Mouse (Mus musculus) mesoderm, embryonic 11.5 days (tissue): ENCODE results near the gene Ctc1.
"Not testable (repeated sequence)": the region's sequence is repeated elsewhere in the genome, so short reads cannot be mapped to it uniquely, and the experiment has no call there.

ENCODE experiments used
- DNase-seq: peaks from one replicate; pipeline ENCODE4 v3.0.0-alpha.2; 2012; ENCODE audit warnings: low read depth, low spot score

Ctc1 gene

DNA sequence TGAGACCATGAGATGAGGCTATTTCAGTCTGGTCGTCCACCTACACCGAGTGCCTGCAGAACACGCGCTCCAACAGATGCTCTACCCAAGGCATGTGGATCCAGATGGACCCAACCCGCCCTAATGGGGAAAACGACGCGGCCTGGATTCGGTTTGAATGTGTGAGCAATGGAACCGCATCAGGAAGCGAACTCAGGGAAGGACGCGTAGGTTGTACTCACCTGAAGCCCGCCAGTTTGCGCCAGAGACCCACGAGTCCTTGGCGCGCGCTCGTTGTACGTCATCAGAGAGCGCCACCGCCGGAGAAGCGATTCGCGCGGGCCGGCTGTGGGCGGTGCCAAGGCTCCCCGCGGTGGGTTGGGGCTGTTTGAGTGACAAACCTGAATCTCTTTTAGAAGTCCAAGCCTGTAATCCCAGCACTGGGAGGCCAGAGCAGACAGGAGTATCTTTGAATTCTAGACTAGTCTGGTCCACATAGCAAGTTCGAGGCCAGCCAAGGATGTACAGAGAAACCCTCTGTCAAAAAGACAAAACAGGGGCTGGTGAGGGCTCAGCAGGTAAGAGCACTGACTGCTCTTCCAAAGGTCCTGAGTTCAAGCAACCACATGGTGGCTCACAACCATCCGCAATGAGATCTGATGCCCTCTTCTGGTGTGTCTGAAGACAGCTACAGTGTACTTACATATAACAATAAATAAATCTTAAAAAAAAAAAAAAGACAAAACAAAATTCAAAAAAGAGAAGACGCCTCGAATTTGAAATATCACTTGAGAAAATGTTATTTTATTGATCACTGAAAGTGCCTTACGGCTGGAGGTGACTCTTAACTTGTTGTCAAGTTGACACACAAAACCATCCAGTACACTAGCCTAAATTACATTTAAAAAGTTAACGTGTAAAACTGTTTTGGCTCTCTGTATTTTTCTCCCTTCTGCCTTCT lies 7.3 kb upstream of the Ctc1 start, which contains the start of gene Pfas:
Gene Pfas, minus strand, starts transcription at position 279 of the 940 bp plus-strand sequence.
- peak; percentile 94 for DNase-seq

DNA sequence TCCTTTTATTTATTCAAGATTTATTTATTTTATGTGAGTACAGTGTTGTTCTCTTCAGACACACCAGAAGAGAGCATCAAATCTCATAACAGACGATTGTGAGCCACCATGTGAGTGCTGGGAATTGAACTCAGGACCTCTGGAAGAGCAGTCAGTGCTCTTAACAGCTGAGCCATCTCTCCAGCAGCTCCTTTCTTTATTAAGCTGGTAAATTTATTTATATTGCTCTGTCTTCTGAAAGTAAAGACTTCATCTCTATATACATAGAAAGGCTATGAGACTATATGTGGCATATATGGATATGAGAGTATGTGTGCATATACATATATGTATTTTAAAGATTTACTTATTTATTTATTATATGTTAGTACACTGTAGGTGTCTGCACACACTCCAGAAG lies 6.2 kb upstream of the Ctc1 start:
- no peak for DNase-seq

- no peak for DNase-seq
These were observed 5.0 kb upstream of the Ctc1 start for GRCm38 (mm10) chr11:69010400-69011323.

GRCm38 (mm10) chr11:69011445-69011844 lies 4.3 kb upstream of the Ctc1 start:
- DNase-seq, result not testable (repeated sequence)

DNA sequence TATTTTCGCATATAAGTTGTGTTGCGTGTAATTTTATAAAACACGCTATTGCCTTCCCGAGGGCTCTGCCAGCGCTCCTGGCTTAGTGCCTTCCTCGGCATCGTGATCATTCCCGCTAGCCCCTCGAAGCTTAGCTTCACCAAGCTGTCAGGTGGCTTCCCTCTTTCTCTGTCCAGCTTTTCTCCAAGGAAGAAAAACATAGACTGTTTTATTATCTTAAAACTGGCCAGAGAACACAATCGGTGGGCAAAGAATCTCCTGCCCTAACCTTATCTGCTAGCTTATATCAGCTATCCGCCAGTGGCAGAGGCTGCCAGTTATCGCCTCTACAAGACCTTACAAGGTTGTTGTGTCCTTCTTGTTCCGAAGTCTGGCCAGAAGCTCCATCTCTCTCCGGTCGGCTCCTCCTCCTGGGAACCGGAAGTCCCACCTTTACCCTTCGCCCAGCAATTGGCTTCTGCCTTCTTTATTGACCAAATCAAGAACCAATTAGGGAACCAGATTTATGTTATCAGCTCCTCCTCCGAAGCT lies 3.6 kb upstream of the Ctc1 start:
- DNase-seq, result peak; percentile 88

GRCm38 (mm10) chr11:69016755-69017154 lies 1.0 kb downstream of the Ctc1 start:
- DNase-seq, result no peak

GRCm38 (mm10) chr11:69020691-69021090 lies 5.0 kb downstream of the Ctc1 start:
- no peak for DNase-seq

GRCm38 (mm10) chr11:69026562-69026961 lies 10.9 kb downstream of the Ctc1 start:
- no peak for DNase-seq

DNA sequence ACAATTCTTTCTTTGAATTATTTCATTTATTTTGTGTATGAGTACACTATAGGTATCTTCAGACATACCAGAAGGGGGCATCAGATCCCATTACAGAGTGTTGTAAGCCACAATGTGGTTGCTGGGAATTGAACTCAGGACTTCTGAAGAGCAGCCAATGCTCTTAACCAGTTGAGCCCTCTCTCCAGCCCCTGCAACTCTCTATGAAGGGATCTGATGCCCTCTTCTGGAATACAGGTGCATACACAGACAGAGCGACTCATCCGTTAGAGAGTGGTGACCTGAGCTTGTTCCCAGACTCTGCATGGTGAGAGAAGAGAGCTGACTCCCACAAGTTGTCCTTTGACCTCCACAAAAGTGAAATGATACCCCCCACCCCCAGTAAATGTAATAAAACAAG lies 13.1 kb downstream of the Ctc1 start:
- DNase-seq, result no peak

- no peak for DNase-seq
These were observed 17.8 kb downstream of the Ctc1 start for GRCm38 (mm10) chr11:69033552-69033951.

DNA sequence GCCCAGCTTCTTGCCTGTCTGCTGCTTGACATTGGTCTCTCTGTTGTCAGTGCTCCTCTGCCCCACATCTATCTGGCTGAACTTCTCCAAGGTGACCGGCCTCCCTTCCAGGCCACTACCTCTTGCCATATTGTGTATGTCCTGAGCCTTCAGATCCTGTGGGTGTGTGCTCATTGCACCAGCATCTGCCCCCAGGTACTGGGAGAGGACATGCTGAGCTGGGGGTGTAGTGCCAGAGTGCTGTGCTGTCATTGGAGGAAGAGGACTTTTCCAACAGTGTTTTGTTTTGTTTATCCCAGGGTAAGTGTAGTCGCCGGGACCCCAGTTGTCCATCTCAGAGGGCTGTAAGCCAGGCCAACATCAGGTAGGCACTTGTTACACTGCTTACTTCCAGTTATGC lies 18.9 kb downstream of the Ctc1 start:
- no peak for DNase-seq

DNA sequence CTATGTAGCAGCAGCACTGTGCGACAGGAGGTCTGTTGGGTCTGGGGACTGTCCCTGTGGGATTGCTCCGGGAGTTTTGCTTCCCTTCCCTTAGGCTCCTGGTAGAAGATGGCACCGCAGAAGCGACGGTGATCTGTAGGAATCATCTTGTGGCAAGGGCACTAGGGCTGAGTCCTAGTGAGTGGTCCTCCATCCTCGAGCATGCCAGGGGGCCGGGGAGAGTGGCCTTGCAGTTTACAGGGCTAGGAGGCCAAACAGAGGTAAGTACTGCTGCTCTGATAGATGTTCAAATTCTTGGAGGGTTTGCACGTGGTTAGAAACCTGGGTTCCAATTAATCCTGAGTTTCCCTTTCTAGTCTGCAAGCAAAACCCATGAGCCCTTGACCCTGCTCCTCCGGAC lies 19.7 kb downstream of the Ctc1 start:
- no peak for DNase-seq

- peak; percentile 90 for DNase-seq
These were observed 20.1 kb downstream of the Ctc1 start for GRCm38 (mm10) chr11:69035849-69036248.

DNA sequence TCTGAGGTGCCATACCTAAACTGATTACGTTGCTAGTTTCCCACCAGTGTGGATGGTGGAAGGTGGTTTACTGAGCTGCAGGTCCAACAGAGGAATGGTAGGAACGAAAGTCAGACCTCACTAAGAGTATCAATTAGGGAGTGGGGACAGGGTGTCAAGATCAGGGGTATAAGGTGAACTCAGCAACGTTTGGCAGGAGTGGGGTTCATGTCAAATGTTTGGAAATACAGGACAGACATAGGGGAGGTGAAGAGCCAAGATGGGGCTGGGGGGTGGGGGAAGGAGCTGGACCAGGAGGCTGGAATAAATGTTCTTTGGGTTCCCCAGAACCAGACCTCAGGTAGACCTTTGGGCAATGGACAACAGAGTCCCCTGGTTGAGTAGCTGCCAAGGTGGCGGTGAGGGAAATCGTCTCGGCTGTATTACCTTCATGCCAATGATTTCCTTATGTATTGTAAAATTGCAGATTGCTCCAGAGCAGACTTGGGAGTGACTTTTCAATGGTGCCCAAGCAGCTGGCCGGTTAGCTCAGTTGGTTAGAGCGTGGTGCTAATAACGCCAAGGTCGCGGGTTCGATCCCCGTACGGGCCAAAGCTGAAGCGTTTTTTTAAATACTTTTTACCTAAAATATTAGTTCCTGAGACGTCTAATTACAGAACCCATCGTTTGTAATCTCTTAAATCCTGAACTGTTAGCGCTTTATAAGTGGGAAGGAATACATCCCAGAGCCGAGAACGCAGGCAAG lies 20.9 kb downstream of the Ctc1 start:
- DNase-seq, result peak; percentile 88

GRCm38 (mm10) chr11:69037231-69038061 lies 21.7 kb downstream of the Ctc1 start:
- DNase-seq, result peak; percentile 90

DNA sequence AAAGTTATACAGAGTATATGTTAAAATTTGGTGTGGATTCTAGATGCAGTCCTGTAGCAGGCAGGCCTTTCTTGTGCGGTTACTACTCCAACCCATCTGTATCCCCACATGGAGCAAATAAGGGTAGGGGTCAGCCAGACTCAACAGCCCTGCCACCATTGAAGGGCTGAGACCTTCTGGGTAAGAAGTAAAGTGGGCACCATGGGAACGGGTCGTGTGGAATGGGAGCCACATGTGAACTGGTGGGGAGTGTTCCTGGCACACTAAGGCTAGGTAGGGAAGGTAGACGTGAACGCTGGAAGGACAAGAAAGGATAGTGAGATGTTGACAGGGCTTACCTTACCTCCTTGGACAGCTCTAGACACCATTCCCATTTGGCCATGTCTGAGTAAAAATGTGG lies 22.5 kb downstream of the Ctc1 start:
- DNase-seq, result no peak

GRCm38 (mm10) chr11:69045531-69046394 lies 30.1 kb downstream of the Ctc1 start, which contains the start of gene Aurkb:
Gene Aurkb, plus strand, starts transcription at chr11:69045647.
- peak; percentile 93 for DNase-seq

GRCm38 (mm10) chr11:69046395-69046774 lies 30.7 kb downstream of the Ctc1 start:
- no peak for DNase-seq

GRCm38 (mm10) chr11:69047592-69047991 lies 31.9 kb downstream of the Ctc1 start:
- no peak for DNase-seq
